Mouse (Mus musculus): ENCODE data around the gene Snx8. TPM values are rescaled to one million over a fixed set of nuclear protein-coding genes. Genes with fewer than 3 reads are reported as not detected.

Snx8 gene
- polyA plus RNA-seq, 1 experiment from 2014 or later: 18.8 TPM

- ATAC-seq (replicated peaks): no peak
- Histone ChIP-seq H3K4me2 (replicated peaks) (no peak overlapping the region), H3K27me3 (no peaks in the 10 kb centered on the region), H3K4me1 (no peaks in the 10 kb centered on the region), H3K36me3 (0 out of 2 replicates have a peak, but pooled peaks cover 6% of the 10 kb centered on the region), H3K4me3 (no peak overlapping the region), H3K9ac (replicated peaks) (no peak overlapping the region), H3K27ac (replicated peaks) (no peak overlapping the region), H3K9me3 (no peaks in the 10 kb centered on the region)
- 75% methylated on average over 14 of the region's 14 CpGs for WGBS
Measured at GRCm38 (mm10) chr5:140359930-140360674, 29.0 kb downstream of the Snx8 start.

DNA sequence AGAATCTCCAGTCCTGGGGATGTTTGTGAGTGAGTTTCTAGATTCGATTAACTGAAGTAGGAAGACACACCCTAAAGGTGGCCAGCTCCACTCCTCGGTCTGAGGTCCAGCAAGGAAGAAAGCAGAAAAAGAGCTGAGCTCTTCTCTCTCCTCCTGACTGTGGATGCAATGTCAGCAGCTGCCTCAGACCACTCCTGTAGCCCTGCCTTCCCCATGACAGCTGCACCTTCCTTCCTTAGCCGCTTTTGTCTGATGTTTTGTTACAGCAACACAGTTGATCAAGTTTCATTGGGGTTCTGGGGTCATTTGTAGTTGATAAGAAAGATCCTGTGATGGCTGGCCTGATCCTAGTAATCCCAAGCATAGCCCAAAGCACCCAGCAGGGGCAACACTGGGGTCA lies 31.6 kb downstream of the Snx8 start:
- Histone ChIP-seq H3K4me2 (replicated peaks) (no peak overlapping the region), H3K27ac (replicated peaks) (no peak overlapping the region), H3K36me3 (peaks cover 12% of the 10 kb centered on the region), H3K9ac (replicated peaks) (no peak overlapping the region), H3K4me3 (no peak overlapping the region), H3K4me1 (no peaks in the 10 kb centered on the region), H3K9me3 (no peaks in the 10 kb centered on the region), H3K27me3 (no peaks in the 10 kb centered on the region)
- 87% methylated on average over 3 of the region's 3 CpGs for WGBS
- no peak for ATAC-seq (replicated peaks)

GRCm38 (mm10) chr5:140355934-140356333 lies 33.1 kb downstream of the Snx8 start:
- Histone ChIP-seq H3K27ac (replicated peaks) (no peak overlapping the region), H3K4me2 (replicated peaks) (no peak overlapping the region), H3K9ac (replicated peaks) (no peak overlapping the region), H3K4me3 (no peak overlapping the region), H3K36me3 (peaks cover 20% of the 10 kb centered on the region), H3K4me1 (no peaks in the 10 kb centered on the region), H3K27me3 (no peaks in the 10 kb centered on the region), H3K9me3 (no peaks in the 10 kb centered on the region)
- no peak for ATAC-seq (replicated peaks)
- 89% methylated on average over 11 of the region's 11 CpGs for WGBS

DNA sequence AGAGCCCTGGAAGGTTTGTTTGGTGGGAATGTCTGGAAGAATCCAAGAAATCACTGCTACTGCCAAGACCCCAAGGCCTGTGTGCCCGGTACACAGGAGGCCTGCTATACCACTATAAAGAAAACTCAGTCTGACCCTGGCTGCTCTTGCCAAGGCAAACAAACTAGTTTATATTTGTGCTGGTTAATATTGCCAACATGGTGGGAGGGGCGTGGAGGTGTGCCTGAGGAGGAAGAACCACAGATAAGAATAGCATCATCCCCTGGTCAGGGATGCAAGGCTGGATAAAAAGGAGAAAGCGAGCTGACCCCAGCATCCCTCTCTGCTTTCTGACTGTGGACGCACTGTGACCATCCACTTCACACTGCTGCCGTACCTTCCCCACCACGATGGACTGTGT lies 36.7 kb downstream of the Snx8 start:
- Histone ChIP-seq H3K9ac (replicated peaks) (no peak overlapping the region), H3K4me1 (no peaks in the 10 kb centered on the region), H3K4me3 (no peak overlapping the region), H3K4me2 (replicated peaks) (no peak overlapping the region), H3K36me3 (peaks cover 14% of the 10 kb centered on the region), H3K9me3 (no peaks in the 10 kb centered on the region), H3K27me3 (no peaks in the 10 kb centered on the region), H3K27ac (replicated peaks) (no peak overlapping the region)
- ATAC-seq (replicated peaks): no peak
- WGBS: 96% methylated on average over 6 of the region's 6 CpGs

DNA sequence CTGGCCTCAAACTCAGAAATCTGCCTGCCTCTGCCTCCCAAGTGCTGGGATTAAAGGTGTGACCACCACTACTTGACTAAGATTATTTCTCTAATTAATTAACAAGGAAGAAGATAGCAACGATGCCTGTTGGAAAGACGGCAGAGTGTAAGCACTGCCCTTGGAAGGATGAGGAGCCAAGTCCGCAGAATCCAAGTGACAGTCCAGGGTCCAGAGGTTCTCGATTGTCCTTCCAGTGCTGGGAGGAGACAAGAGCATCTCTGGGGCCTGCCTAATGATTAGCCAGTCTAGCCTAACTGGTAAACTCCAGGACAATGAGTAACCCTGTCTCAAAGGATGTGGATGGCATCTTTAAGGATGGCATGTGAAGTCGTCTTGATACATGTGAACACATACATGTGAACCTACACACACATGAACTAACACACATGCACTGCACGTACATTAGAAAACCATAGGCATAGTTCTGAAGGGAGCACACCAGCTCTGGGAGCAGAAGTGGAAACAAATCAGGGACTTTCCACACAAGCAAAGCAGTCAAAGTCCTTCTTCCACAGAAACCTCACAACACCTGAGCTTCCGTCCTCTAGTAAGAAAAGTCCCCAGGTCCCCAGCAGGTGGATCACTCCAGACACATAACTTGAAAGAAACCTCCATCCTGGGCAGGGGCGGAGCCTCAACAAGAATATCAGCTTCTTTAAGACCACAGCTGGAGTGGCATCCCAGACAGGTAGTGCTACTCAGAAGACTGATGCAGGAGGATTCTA lies 38.1 kb downstream of the Snx8 start:
- H3K4me2 ChIP-seq (replicated peaks): no peak overlapping the region
- peaks cover 14% of the 10 kb centered on the region for H3K36me3 ChIP-seq
- ATAC-seq (replicated peaks): no peak
- H3K9me3 ChIP-seq: no peaks in the 10 kb centered on the region
- H3K9ac ChIP-seq (replicated peaks): no peak overlapping the region
- WGBS: 95% methylated on average over 8 of the region's 8 CpGs
- H3K4me1 ChIP-seq: no peaks in the 10 kb centered on the region
- no peak overlapping the region for H3K27ac ChIP-seq (replicated peaks)
- H3K27me3 ChIP-seq: no peaks in the 10 kb centered on the region
- H3K4me3 ChIP-seq: no peak overlapping the region

DNA sequence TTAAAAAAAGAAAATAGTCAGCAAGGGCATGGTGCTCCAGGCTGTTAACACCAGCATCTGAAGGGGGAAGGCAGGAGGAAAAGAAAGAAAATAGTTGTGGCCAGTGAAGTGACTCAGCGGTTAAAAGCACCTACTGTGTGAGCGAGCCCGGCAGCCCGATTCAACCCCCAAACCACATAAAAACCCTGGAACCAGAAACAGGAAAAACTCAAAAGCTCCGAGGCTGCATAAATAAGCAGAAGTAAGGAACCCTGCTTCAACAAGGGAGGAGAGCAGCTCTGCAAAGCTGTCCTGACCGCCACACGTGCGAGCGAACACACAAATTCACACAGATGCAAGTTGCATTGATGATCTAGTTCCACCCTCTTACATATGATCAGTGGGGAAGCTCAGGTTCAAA lies 39.2 kb downstream of the Snx8 start:
- peaks cover 14% of the 10 kb centered on the region for H3K36me3 ChIP-seq
- H3K27ac ChIP-seq (replicated peaks): no peak overlapping the region
- H3K9me3 ChIP-seq: no peaks in the 10 kb centered on the region
- no peaks in the 10 kb centered on the region for H3K4me1 ChIP-seq
- no peak overlapping the region for H3K4me2 ChIP-seq (replicated peaks)
- no peaks in the 10 kb centered on the region for H3K27me3 ChIP-seq
- no peak for ATAC-seq (replicated peaks)
- WGBS: 94% methylated on average over 9 of the region's 9 CpGs
- no peak overlapping the region for H3K4me3 ChIP-seq
- H3K9ac ChIP-seq (replicated peaks): no peak overlapping the region

DNA sequence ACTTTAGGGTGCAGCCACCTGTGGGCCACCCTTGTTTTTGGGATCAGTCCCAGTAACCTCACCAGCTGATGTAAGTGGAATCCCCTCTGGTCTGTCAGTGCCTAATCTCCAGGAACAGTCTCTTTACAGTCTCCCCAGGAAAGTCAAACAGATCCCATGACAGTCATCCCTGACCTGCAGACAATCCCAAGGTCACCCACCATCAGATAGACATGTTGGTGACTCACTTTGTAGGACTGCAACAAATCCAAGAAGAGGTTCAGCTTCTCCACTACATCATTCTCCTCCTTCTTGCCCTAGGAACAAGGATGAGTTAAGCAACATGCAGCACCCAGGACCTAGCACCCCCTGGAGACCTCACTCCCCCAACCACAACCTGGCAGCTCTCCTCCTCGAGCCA lies 43.0 kb downstream of the Snx8 start:
- no peak overlapping the region for H3K27ac ChIP-seq (replicated peaks)
- peaks cover 3% of the 10 kb centered on the region; the same call in 1 of the 2 replicates for H3K36me3 ChIP-seq
- H3K4me3 ChIP-seq: no peak overlapping the region
- H3K4me2 ChIP-seq (replicated peaks): no peak overlapping the region
- no peak overlapping the region for H3K9ac ChIP-seq (replicated peaks)
- 91% methylated on average over 1 of the region's 1 CpGs for WGBS
- no peaks in the 10 kb centered on the region for H3K9me3 ChIP-seq
- no peak for ATAC-seq (replicated peaks)
- no peaks in the 10 kb centered on the region for H3K27me3 ChIP-seq
- no peaks in the 10 kb centered on the region for H3K4me1 ChIP-seq

- Histone ChIP-seq H3K4me3 (no peak overlapping the region), H3K9me3 (no peaks in the 10 kb centered on the region), H3K36me3 (peaks cover 5% of the 10 kb centered on the region; the same call in 1 of the 2 replicates), H3K27ac (replicated peaks) (no peak overlapping the region), H3K4me2 (replicated peaks) (no peak overlapping the region), H3K27me3 (no peaks in the 10 kb centered on the region), H3K4me1 (no peaks in the 10 kb centered on the region), H3K9ac (replicated peaks) (no peak overlapping the region)
- no peak for ATAC-seq (replicated peaks)
- 94% methylated on average over 4 of the region's 4 CpGs for WGBS
Measured at GRCm38 (mm10) chr5:140345244-140345643, 43.8 kb downstream of the Snx8 start.

- peaks cover 10% of the 10 kb centered on the region; the same call in 1 of the 2 replicates for H3K36me3 ChIP-seq
- no peak for ATAC-seq (replicated peaks)
Measured at GRCm38 (mm10) chr5:140342880-140343279, 46.2 kb downstream of the Snx8 start.

GRCm38 (mm10) chr5:140339836-140340235 lies 49.2 kb downstream of the Snx8 start:
- no peaks in the 10 kb centered on the region for H3K4me1 ChIP-seq
- no peak overlapping the region for H3K4me2 ChIP-seq (replicated peaks)
- no peak overlapping the region for H3K27ac ChIP-seq (replicated peaks)
- WGBS: 95% methylated on average over 3 of the region's 3 CpGs
- no peak overlapping the region for H3K4me3 ChIP-seq
- H3K9me3 ChIP-seq: no peaks in the 10 kb centered on the region
- H3K27me3 ChIP-seq: no peaks in the 10 kb centered on the region
- peaks cover 10% of the 10 kb centered on the region; the same call in 1 of the 2 replicates for H3K36me3 ChIP-seq
- H3K9ac ChIP-seq (replicated peaks): no peak overlapping the region
- no peak for ATAC-seq (replicated peaks)

More at GRCm38 (mm10) chr5:140342880-140343279, 46.2 kb downstream of the Snx8 start:
- no peak overlapping the region for H3K4me3 ChIP-seq
- H3K27ac ChIP-seq (replicated peaks): no peak overlapping the region
- H3K4me2 ChIP-seq (replicated peaks): no peak overlapping the region
- whole genome bisulfite sequencing: 86% methylated on average over 4 of the region's 4 CpGs
- no peaks in the 10 kb centered on the region for H3K27me3 ChIP-seq
- H3K4me1 ChIP-seq: no peaks in the 10 kb centered on the region
- no peak overlapping the region for H3K9ac ChIP-seq (replicated peaks)
- no peaks in the 10 kb centered on the region for H3K9me3 ChIP-seq

- no peak overlapping the region for H3K27ac ChIP-seq (replicated peaks)
- H3K9ac ChIP-seq (replicated peaks): no peak overlapping the region
- no peaks in the 10 kb centered on the region for H3K4me1 ChIP-seq
- H3K36me3 ChIP-seq: 0 out of 2 replicates have a peak, but pooled peaks cover 7% of the 10 kb centered on the region
- H3K9me3 ChIP-seq: no peaks in the 10 kb centered on the region
- no peaks in the 10 kb centered on the region for H3K27me3 ChIP-seq
- H3K4me2 ChIP-seq (replicated peaks): no peak overlapping the region
- ATAC-seq (replicated peaks): no peak
- H3K4me3 ChIP-seq: no peak overlapping the region
- WGBS: 97% methylated on average over 4 of the region's 4 CpGs
Measured at GRCm38 (mm10) chr5:140338779-140339178, 50.3 kb downstream of the Snx8 start.

GRCm38 (mm10) chr5:140336680-140337079 lies 52.4 kb downstream of the Snx8 start:
- 73% methylated on average over 1 of the region's 1 CpGs for WGBS
- ATAC-seq (replicated peaks): no peak

More at GRCm38 (mm10) chr5:140336680-140337079, 52.4 kb downstream of the Snx8 start:
- no peak overlapping the region for H3K27ac ChIP-seq (replicated peaks)
- H3K27me3 ChIP-seq: no peaks in the 10 kb centered on the region
- H3K9ac ChIP-seq (replicated peaks): no peak overlapping the region
- 0 out of 2 replicates have a peak, but pooled peaks cover 7% of the 10 kb centered on the region for H3K36me3 ChIP-seq
- H3K9me3 ChIP-seq: no peaks in the 10 kb centered on the region
- no peak overlapping the region for H3K4me3 ChIP-seq
- H3K4me2 ChIP-seq (replicated peaks): no peak overlapping the region
- peaks cover 4% of the 10 kb centered on the region for H3K4me1 ChIP-seq
